Mouse (Mus musculus) Muller cell, postnatal 12 days (primary cell): Measurements from ENCODE around the gene Pcdh10.

ENCODE experiments used
- DNase-seq: peaks from one replicate; pipeline ENCODE4 v3.0.0-alpha.2; 2015; ENCODE audit errors: inconsistent ontology term

Gene Pcdh10

GRCm38 (mm10) chr3:45378145-45378544 is at the start of gene Pcdh10:
Gene Pcdh10 (plus strand): TSS chr3:45378398.
- DNase-seq: peak; percentile 96

DNA sequence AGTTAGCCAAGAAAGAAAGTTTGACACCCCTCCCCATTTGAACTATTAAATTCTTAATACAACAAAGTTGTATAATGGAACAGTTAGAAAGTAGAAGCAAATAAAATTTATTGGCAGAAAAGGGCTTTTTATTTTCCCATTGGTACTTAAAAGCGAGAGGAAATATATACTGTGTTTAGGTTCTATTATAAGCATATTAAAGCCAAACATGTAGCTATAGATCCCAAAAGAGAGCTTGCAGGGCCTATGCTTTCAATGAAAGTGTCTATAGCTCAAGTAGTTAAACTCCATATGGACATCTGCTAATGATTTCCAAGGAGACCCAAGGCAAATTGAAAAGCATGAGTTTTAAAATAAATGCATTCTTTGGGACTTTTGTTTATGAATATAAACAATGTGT is 22.3 kb upstream of the Pcdh10 start:
- DNase-seq: no peak

GRCm38 (mm10) chr3:45368952-45369351 is 9.2 kb upstream of the Pcdh10 start:
- DNase-seq: no peak

- peak; percentile 58 for DNase-seq
Observed at GRCm38 (mm10) chr3:45375761-45376500, 2.3 kb upstream of the Pcdh10 start.

GRCm38 (mm10) chr3:45376501-45377390 is 1.5 kb upstream of the Pcdh10 start:
- DNase-seq: peak; percentile 49

- DNase-seq: peak; percentile 73
Observed at GRCm38 (mm10) chr3:45377391-45377998, 703 bp upstream of the Pcdh10 start.

GRCm38 (mm10) chr3:45379541-45379971 is 1.4 kb downstream of the Pcdh10 start:
- no peak for DNase-seq

DNA sequence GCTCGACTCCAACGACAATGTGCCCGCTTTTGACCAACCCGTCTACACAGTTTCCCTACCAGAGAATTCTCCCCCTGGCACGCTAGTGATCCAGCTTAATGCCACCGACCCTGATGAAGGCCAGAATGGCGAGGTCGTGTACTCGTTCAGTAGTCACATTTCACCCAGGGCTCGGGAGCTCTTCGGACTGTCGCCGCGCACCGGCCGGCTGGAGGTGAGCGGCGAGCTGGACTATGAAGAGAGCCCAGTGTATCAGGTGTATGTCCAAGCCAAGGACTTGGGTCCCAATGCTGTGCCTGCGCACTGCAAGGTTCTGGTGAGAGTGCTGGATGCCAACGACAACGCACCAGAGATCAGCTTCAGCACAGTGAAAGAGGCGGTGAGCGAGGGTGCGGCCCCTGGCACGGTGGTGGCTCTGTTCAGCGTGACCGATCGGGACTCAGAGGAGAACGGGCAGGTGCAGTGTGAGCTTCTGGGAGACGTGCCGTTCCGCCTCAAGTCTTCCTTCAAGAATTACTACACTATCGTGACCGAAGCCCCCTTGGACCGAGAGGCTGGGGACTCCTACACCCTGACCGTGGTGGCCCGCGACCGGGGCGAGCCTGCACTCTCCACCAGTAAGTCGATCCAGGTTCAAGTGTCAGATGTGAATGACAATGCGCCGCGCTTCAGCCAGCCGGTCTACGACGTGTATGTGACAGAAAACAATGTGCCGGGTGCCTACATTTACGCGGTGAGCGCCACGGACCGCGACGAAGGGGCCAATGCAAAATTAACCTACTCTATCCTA is 2.0 kb downstream of the Pcdh10 start:
- no peak for DNase-seq

DNA sequence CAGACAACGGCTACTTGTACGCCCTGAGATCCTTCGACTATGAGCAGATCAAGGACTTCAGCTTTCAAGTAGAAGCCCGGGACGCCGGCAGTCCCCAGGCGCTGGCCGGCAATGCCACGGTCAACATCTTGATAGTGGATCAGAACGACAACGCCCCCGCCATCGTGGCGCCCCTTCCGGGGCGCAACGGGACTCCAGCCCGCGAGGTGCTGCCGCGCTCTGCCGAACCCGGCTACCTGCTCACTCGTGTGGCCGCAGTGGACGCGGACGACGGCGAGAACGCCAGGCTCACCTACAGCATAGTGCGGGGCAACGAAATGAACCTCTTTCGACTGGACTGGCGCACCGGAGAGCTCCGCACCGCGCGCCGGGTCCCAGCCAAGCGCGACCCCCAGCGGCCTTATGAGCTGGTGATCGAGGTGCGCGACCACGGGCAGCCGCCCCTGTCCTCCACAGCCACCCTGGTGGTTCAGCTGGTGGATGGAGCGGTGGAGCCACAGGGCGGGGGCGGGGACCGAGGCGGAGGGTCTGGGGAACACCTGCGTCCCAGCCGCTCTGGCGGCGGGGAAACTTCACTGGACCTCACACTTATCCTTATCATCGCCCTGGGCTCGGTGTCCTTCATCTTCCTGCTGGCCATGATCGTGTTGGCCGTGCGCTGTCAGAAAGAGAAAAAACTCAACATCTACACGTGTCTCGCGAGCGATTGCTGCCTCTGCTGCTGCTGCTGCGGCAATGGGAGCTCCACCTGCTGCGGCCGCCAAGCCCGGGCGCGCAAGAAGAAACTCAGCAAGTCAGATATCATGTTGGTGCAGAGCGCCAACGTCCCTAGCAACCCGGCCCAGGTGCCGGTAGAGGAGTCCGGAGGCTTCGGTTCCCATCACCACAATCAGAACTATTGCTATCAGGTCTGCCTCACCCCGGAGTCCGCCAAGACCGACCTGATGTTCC is 2.9 kb downstream of the Pcdh10 start:
- no peak for DNase-seq

GRCm38 (mm10) chr3:45382032-45382755 is 4.0 kb downstream of the Pcdh10 start:
- no peak for DNase-seq

DNA sequence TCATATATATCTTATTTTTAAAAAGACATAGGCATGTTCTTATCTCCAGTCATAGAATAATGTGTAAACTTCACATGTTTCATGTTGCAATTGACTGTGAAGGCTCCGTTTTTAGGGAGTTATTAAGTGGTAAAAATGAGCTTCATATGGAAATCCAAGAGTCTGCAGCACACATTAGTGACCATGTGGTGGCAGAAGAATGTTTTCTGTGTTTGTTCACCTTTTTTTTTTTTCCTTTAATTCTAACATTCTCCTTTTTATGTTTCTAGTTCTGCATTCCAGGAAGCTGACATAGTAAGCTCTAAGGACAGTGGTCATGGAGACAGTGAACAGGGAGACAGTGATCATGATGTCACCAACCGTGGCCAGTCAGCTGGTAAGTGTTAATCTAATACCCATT is 5.6 kb downstream of the Pcdh10 start:
- DNase-seq: no peak

DNA sequence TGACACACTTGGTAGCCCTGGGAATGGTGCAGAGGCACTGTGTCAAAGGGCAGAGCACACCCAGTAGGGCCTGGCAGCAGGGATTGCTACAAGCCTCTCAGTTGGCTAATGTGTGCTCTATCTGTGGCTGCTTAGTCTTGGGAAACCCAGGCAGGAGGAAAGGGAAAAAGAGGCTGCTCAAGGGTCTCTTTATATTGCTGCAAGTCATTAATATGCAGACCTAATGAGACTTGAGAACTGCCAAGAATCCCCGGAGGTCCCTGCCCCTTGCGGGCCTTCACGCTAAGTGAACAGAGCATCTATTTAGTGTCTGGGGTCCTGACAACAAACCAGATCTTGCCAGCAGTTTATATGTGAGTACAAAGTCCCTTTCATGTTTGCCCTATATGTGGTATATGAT is 6.8 kb downstream of the Pcdh10 start:
- no peak for DNase-seq

DNA sequence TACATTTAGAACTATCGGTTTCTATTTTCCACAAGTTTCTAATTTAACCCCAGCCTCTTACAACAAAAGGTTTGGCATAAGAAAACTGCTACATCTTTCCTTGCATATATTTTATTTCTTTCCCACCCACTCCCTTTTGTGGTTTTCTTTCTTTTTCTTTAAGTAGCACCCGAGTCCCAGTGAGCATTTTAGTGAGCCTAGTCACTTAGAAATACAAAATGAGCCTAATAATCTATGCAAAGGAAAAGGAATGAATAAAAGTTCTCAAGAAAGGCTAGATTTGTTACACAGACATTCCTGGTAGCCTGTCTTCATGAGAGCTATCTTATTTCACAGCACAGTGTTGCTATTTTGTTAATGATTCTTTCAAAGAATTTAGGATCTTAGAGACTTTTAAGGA is 7.3 kb downstream of the Pcdh10 start:
- DNase-seq: no peak

GRCm38 (mm10) chr3:45386512-45386911 is 8.3 kb downstream of the Pcdh10 start:
- DNase-seq: no peak

DNA sequence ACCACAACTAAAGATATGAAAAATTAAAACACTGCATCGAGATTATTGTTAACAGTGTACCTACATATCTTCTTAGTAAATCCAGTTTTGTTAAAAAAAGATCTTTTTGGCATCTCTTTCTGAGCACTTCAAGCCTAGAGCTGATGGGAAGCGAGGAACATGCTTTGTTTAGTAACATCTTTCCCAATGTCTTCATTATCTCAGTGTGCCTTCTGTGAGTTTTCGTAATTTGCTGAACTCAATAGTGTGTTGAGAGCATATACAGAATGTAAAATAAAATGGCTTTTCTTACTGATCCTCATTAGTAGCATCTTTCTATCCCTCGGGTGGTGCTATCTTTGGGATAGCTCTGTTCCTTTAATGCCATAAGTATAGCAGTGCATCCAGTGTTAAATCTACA is 18.9 kb downstream of the Pcdh10 start:
- no peak for DNase-seq

- no peak for DNase-seq
Observed at GRCm38 (mm10) chr3:45403239-45403638, 25.0 kb downstream of the Pcdh10 start.

DNA sequence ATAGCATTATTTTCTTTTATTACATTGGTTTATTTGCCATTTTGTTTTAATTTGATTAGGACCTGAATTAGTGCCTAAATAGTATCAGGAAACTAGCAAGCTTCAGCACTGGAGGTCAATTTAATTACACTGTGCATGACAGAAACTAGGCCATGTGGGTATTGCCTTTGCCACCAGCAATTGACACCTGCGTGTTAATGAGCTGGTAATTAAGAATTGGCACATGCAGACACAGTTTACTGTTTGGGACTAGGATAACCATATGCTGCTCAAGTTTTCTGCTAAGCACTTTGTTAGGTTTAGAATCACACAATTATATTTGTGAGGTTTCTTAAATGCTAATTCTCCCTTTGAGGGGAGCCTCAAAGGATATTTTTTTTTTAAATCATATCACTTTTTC is 53.5 kb downstream of the Pcdh10 start:
- DNase-seq: no peak

DNA sequence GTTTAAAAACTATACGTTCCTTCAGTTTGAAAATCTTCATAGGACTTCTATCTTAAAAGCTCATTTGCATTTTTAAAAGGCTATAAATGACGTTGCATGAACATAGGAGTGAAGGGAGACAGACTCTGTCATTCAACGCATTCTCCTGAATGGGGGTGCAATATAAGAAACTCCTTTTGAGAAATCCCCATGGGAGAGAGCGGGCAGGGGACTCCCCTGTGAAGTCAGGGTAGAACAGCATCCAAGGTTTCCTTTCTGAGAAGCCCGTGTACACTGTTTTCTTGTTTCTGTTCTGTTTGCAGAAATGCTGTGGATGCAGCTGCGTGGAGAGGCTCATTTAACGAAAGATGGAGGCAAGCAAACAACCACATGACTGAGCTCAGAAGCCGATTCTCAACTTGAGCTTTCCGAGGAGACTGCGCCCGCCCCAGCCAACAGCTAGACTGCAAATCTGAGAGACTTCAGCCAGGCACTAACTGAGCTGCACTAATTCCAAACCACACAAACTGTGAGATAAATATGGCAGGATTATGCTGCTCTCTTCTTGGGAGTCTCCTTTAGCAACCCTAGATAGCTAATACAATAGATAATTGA is 54.1 kb downstream of the Pcdh10 start:
- no peak for DNase-seq
